Mouse (Mus musculus) heart, postnatal 14 days (tissue): Measurements from ENCODE around the gene Clcnkb. TPM values are rescaled to one million over a fixed set of nuclear protein-coding genes. Genes with fewer than 3 reads are reported as not detected.
A peak's percentile ranks its signal among the peaks of the same experiment; 100 is the strongest.

Source experiments
- DNase-seq, 2 experiments: peaks; one replicate each; pipeline ENCODE4 v3.0.0; 2021 to 2022
- intact Hi-C: fragments of 180-260 bp; cut with DNase I; formaldehyde crosslinking; loops from one replicate; pipeline ENCODE4 v1.15.1; 2025
- total RNA-seq, 2 experiments: library from RNA; stranded (reverse); gene quantifications; 2 replicates each; pipeline ENCODE4 v1.2.3; 2021

Gene Clcnkb
- total RNA-seq, 2 experiments from 2014 or later: 0.83 to 1.5 TPM

DNA sequence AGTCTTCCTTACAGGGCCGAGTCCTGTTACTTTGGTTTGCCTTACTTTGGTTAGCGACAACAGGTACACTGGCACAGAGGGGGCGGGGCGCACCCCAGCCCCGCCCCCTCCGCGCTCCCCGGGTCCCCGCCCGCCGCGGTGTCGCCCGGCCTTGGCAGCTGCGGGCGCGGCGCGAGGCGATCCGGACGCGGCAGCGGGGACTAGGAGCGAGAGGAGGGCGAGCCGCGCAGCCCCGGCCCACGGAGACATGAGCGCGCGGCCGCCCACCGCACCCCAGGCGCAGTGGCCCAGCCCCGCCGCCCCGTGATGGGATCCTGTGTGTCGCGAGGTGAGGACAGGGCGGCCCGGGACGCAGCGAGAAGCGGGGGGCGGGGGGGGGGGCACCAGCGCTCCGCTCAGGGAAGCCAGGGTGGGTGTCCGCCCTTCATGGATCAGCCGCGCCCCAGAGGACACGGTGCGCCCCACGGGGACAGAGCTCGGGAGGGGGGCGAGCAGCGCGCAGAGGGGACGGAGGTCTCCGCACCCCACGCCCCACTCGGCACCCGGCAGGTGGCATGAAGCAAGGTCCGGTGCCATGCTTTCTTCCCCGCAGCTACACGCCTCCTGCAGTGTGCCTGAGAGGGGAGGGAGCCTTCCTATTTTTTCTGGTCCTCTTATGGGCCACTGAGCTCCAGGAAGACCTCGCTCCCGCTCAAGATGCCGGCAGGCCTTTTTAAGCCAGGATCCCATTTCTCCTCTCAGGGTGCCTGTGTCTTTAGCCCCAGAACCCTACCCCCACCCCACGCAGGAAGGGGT, 47.6 kb downstream of the Clcnkb start, which contains the start of gene Fam131c:
Fam131c (plus strand) TSS at position 224 of the 795 bp plus-strand sequence.
- peak; percentile 47 to 62 for DNase-seq
- intact Hi-C loops: no loop called here

DNA sequence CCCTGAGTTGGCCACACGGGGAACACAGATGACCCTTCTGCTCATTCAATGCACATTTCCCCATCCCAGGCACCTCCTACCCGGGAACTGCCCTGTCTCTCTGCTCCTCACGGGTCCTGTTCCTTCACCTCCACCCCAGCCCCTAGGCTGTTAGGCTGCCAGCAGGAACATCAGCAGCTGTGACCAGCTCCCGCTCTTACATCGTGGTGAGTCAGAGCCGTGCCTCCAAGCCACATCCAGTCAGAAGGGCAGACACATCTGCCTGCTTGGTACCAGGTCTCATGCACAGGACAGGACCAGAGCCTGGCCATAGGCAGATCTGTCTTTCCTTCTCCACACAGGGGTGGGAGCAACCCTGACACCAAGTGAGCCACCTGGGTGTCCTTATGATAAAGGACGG, 49.9 kb downstream of the Clcnkb start:
- intact Hi-C loops: no loop called here

DNA sequence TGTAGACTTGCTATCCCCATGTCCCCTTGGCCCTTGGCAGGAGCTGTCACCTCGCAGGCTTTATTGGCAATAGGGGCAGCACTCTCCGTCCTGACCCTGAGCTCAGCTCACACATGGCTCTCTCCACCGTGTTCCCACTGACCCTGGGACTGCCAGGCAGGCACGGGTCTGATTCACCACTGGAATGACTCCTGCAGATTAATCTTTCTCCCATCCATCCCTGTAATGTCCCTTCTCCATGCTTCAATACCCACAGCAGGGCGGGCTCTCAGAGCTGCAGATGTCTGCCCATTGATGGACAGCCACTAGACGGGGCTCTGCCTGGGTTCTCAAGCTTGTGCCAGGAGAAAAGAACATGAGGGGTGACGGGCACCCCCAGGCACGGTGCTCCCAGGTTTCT, 50.7 kb downstream of the Clcnkb start:
- intact Hi-C loops: no loop called here
- no peak for DNase-seq

More for the DNA sequence above, 49.9 kb downstream of the Clcnkb start:
- no peak for DNase-seq

DNA sequence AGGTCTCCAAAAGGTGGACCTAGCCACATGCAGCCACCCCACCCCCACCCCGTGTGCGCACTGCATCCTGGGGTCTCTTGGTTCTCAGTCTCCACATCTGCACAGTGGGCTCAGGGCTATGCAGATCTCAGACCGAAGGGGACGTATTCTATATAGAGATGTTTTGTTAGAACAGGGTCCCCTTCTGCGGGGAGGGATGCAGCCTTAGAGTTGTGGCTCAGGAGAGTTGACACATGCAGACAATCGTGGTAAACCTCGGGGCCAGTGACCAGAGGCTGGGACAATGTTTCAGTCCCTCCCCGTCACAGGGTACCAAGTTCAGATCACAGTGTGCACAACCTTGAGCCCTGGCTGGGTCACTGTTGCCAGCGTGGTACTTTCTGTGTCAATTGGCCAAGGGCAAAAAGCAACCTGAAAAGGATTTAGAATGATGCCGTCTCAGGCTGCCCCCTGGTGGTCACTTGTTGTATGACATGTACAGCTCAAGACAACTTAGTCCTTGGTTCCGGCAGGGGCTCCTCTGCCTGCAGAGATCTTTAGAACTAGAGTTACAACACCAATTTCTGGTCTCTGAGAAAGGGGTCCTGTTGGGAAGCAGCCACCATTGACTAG, 52.8 kb downstream of the Clcnkb start:
- peak; percentile 83 to 89 for DNase-seq
- intact Hi-C loops: loop anchor here (1.0 to 5.0 kb wide), 4 partner anchors 46 to 221 kb away; no protein-coding TSS in a partner anchor

DNA sequence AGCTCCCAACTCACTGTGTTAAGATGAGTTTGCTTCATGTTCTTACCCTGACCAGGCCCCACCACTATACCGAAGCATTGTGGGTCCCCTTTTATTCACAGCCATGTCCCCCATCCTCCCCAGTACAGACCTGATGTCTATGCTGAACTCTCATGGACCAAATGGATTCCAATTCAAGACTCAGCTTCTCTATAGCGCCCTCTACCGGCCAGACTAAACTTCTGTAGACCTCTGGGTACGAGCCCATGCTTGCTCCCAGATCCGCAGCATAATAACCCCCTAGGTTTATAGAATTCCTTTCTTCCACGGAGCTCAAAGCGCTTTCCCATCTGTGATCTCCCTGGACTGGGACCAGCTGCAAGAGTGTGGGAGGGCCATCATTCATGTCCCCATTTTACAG, 55.0 kb downstream of the Clcnkb start:
- DNase-seq: peak; percentile 27 to 46
- intact Hi-C loops: loop anchor here (5.0 kb wide), 2 partner anchors 44 to 219 kb away; no protein-coding TSS in a partner anchor

DNA sequence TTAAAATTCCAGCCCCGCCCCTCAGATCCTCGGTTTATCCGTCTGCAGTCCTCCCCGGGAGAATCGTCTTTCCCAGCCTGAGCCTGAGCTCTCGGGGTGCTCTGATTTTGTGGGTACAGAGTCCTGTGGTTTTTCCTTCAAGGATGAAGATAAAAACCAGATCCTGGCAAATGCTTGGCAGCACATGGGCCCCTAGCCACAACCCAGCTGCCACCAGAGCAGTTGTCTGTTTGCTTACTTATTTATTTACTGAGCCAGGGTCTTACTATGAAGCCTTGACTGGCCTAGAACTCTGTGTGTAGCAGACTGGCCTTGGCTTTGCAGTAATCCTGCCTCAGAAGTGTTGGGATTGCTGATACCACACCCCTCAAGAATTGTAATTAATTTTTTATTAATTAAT, 56.6 kb downstream of the Clcnkb start:
- DNase-seq: no peak
- intact Hi-C loops: no loop called here

DNA sequence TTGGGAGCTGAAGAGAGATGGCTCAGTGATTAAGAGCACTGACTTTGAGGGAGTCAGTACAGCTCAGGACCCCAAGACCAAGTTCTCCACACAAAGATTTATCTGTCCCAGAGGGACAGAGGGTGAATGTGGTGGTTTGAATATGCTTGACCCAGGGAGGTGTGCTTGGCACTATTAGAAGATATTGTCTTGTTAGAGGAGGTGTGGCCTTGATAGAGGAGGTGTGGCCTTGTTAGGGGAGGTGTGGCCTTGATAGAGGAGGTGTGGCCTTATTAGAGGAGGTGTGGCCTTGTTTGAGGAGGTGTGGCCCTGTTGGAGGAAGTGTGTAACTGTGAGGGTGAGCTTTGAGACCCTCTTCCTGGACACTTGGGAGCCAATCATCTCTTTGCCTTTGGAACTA, 58.0 kb downstream of the Clcnkb start:
- DNase-seq: no peak
- intact Hi-C loops: no loop called here

Other genes starting within 250 kb of the Clcnkb start
- gene Rsg1, start 202.1 kb downstream of the Clcnkb start, total RNA-seq: under 1 TPM; 0.68 to 0.86 TPM
- gene Arhgef19, start 176.5 kb downstream of the Clcnkb start, total RNA-seq: 10 to 100 TPM; 20.7 TPM
- gene Epha2, start 114.8 kb downstream of the Clcnkb start, total RNA-seq: 1 to 10 TPM; 8.0 to 8.9 TPM
- under 1 TPM; 0.15 to 0.65 TPM for gene Fam131c, start 47.8 kb downstream of the Clcnkb start, total RNA-seq
- gene Clcnka, start 17.3 kb downstream of the Clcnkb start, total RNA-seq: not detected
- 100 to 1,000 TPM; 760 to 902 TPM for gene Hspb7, start 4.8 kb upstream of the Clcnkb start, total RNA-seq
- gene Srarp, start 20.1 kb upstream of the Clcnkb start, total RNA-seq: under 1 TPM; 0.34 to 0.43 TPM
- 10 to 100 TPM; 20.8 to 21.2 TPM for gene Zbtb17, start 28.6 kb upstream of the Clcnkb start, total RNA-seq
- gene Spen, start 122.6 kb upstream of the Clcnkb start, total RNA-seq: 10 to 100 TPM; 33.8 to 34.0 TPM
- gene Fblim1, start 190.1 kb upstream of the Clcnkb start, total RNA-seq: 100 to 1,000 TPM; 299 to 338 TPM
- gene Tmem82, start 202.6 kb upstream of the Clcnkb start, total RNA-seq: 10 to 100 TPM; 30.1 to 35.4 TPM
- gene Slc25a34, start 207.8 kb upstream of the Clcnkb start, total RNA-seq: 100 to 1,000 TPM; 121 TPM
- gene Plekhm2, start 248.9 kb upstream of the Clcnkb start, total RNA-seq: 100 to 1,000 TPM; 101 to 103 TPM